7 mouse cellular contexts compared by ENCODE assay signal in the genomic region with DNA sequence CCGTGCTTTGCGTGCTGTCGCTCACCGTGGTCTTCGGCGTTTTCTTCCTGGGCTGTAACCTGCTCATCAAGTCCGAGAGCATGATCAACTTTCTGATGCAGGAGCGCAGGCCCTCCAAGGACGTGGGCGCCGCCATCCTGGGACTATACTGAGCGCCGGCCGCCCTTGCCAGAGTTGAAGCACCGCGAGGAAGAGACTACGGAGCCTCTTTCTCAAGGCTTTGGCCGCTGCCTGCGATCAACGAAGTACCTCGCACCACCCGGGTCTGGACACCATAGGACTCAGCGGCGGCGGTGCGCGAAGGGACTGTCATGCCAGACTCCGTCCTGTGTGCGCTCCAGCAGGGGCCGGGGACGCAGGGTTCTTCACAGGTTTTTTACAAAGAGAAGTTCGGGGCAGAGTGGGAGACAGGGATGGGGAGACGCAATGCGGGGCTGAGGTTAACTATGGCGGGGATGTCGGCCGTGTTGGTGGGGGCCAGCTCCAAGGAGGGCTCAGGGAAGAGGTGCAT. TPM values are rescaled to one million over a fixed set of nuclear protein-coding genes. Genes with fewer than 3 reads are reported as not detected.
A peak's percentile ranks its signal among the peaks of the same experiment; 100 is the strongest.
DNase-seq lines count a peak whose midpoint lies in the region; ATAC-seq and TF ChIP-seq lines count a peak whose summit lies in the region.

No protein-coding gene starts in this region.

- H3K4me3 ChIP-seq in lung, embryonic 16.5 days (ENCODE audit: low read length) = peak overlapping the region; percentile 40
- peak overlapping the region; percentile 42 for H3K4me3 ChIP-seq in embryonic facial prominence, embryonic 15.5 days (replicated peaks)
- H3K4me3 ChIP-seq in intestine, postnatal 0 days (ENCODE audit: low read depth, low read length) = peak overlapping the region; percentile 39
- H3K4me3 ChIP-seq in olfactory bulb, adult 2 months (ENCODE audit: insufficient read depth, low read depth, low read length) = peak overlapping the region; percentile 80

- no peak overlapping the region for H3K27ac ChIP-seq in lung, embryonic 16.5 days (ENCODE audit: low read length)
- H3K27ac ChIP-seq in embryonic facial prominence, embryonic 15.5 days (replicated peaks) = no peak overlapping the region
- no peak overlapping the region for H3K27ac ChIP-seq in intestine, postnatal 0 days (ENCODE audit: low read depth, low read length)
- H3K27ac ChIP-seq in olfactory bulb, adult 2 months (ENCODE audit: insufficient read depth, low read depth, low read length) = peak overlapping the region; percentile 97

- H3K9ac ChIP-seq in lung, embryonic 16.5 days (ENCODE audit: low read length) = no peak overlapping the region
- H3K9ac ChIP-seq in embryonic facial prominence, embryonic 15.5 days = 0 out of 2 replicates have a peak overlapping the region, but pooled peaks have one; percentile 10
- H3K9ac ChIP-seq in intestine, postnatal 0 days (ENCODE audit: low read depth, low read length) = no peak overlapping the region

- DNase-seq in lung, postnatal 25 days (ENCODE audit: low spot score) = no peak
- DNase-seq in spleen, adult 12 weeks (ENCODE audit: low spot score) = no peak
- no peak for DNase-seq in left cerebral cortex, adult 8-10 months (ENCODE audit: low spot score in 2 of 2)

- no peaks in the 10 kb centered on the region for H3K36me3 ChIP-seq in lung, embryonic 16.5 days (ENCODE audit: control insufficient read depth, insufficient read depth, low read length)
- no peaks in the 10 kb centered on the region for H3K36me3 ChIP-seq in embryonic facial prominence, embryonic 15.5 days
- no peaks in the 10 kb centered on the region for H3K36me3 ChIP-seq in intestine, postnatal 0 days (ENCODE audit: control insufficient read depth, insufficient read depth)

- WGBS in lung, embryonic 16.5 days = 2% methylated on average over 37 of the region's 37 CpGs
- WGBS in embryonic facial prominence, embryonic 15.5 days = 2% methylated on average over 37 of the region's 37 CpGs
- 3% methylated on average over 37 of the region's 37 CpGs for WGBS in intestine, postnatal 0 days
- 1% methylated on average over 37 of the region's 37 CpGs for WGBS in olfactory bulb, adult 2 months

- ATAC-seq in lung, embryonic 16.5 days (ENCODE audit: low read depth) = no peak
- ATAC-seq in embryonic facial prominence, embryonic 15.5 days (ENCODE audit: insufficient number of reproducible peaks, low FRiP score, low TSS enrichment, low read depth) = no peak
- no peak for ATAC-seq in intestine, postnatal 0 days

- no peaks in the 10 kb centered on the region for H3K9me3 ChIP-seq in lung, embryonic 16.5 days (ENCODE audit: control insufficient read depth, low read length)
- no peaks in the 10 kb centered on the region for H3K9me3 ChIP-seq in embryonic facial prominence, embryonic 15.5 days (replicated peaks)
- H3K9me3 ChIP-seq in intestine, postnatal 0 days (ENCODE audit: control insufficient read depth) = no peaks in the 10 kb centered on the region

- H3K27me3 ChIP-seq in lung, embryonic 16.5 days (ENCODE audit: control insufficient read depth, insufficient read depth, low read depth, low read length) = peaks cover 48% of the 10 kb centered on the region
- peaks cover 94% of the 10 kb centered on the region for H3K27me3 ChIP-seq in embryonic facial prominence, embryonic 15.5 days
- peaks cover 40% of the 10 kb centered on the region for H3K27me3 ChIP-seq in intestine, postnatal 0 days (replicated peaks; ENCODE audit: control insufficient read depth, insufficient read depth, low read length)

- TF ChIP-seq POLR2A in olfactory bulb, adult 2 months (IDR thresholded peaks at IDR 0.05; ENCODE audit: insufficient read depth, low read depth, low read length) = no peak

- no peak for TF ChIP-seq CTCF in intestine, postnatal 0 days (IDR thresholded peaks at IDR 0.05; ENCODE audit: low read depth)
- TF ChIP-seq CTCF in olfactory bulb, adult 2 months (IDR thresholded peaks at IDR 0.05; ENCODE audit: insufficient read depth, low read depth, low read length) = no peak

- H3K4me1 ChIP-seq in lung, embryonic 16.5 days (replicated peaks; ENCODE audit: control insufficient read depth, insufficient read depth, low read length) = peaks cover 5% of the 10 kb centered on the region; the same call in 1 of the 2 replicates
- H3K4me1 ChIP-seq in embryonic facial prominence, embryonic 15.5 days = peaks cover 18% of the 10 kb centered on the region
- 0 out of 2 replicates have a peak, but pooled peaks cover 3% of the 10 kb centered on the region for H3K4me1 ChIP-seq in intestine, postnatal 0 days (replicated peaks; ENCODE audit: control insufficient read depth, insufficient read depth, low read length)
- peaks cover 42% of the 10 kb centered on the region for H3K4me1 ChIP-seq in olfactory bulb, adult 2 months (ENCODE audit: control insufficient read depth, insufficient read depth, low read length)

- peak overlapping the region; percentile 56 for H3K4me2 ChIP-seq in lung, embryonic 16.5 days (ENCODE audit: low read depth, low read length)
- H3K4me2 ChIP-seq in embryonic facial prominence, embryonic 15.5 days (replicated peaks) = peak overlapping the region; percentile 82
- peak overlapping the region; percentile 66 for H3K4me2 ChIP-seq in intestine, postnatal 0 days (replicated peaks; ENCODE audit: low read depth)

RNA-seq across cellular contexts. Expression of gene Rprml, which starts 0.7 kb away (rescaled TPM):
- not detected in 2 replicates for polyA plus RNA-seq in lung, embryonic 16.5 days (2015; fragmentation: Nextera tagmentation; extraction: Ambion mirVana)
- polyA plus RNA-seq in embryonic facial prominence, embryonic 15.5 days (2015; fragmentation: Nextera tagmentation; extraction: Ambion mirVana) = 0.22 and 0.32 TPM in 2 replicates
- polyA plus RNA-seq in intestine, postnatal 0 days (2015; fragmentation: Nextera tagmentation; extraction: Ambion mirVana) = 2.3 and 3.7 TPM in 2 replicates
- not detected in 2 replicates for polyA plus RNA-seq in olfactory bulb, adult 2 months (2012; ENCODE audit: insufficient read depth, insufficient read length, low replicate concordance, missing spikeins)
- 10 to 100 TPM; 61.0 to 79.5 (median 69.2) TPM for total RNA-seq in left cerebral cortex, adult 8-10 months (2022)

RNA-seq across cellular contexts. Expression of gene Lyzl6, which starts 11.3 kb away (rescaled TPM):
- not detected in 2 replicates for polyA plus RNA-seq in lung, embryonic 16.5 days (2015; fragmentation: Nextera tagmentation; extraction: Ambion mirVana)
- not detected in 2 replicates for polyA plus RNA-seq in embryonic facial prominence, embryonic 15.5 days (2015; fragmentation: Nextera tagmentation; extraction: Ambion mirVana)
- not detected in 2 replicates for polyA plus RNA-seq in intestine, postnatal 0 days (2015; fragmentation: Nextera tagmentation; extraction: Ambion mirVana)
- not detected in 2 replicates for polyA plus RNA-seq in olfactory bulb, adult 2 months (2012; ENCODE audit: insufficient read depth, insufficient read length, low replicate concordance, missing spikeins)
- under 1 TPM in 1 of 4 experiments, not detected in 3; 0.51 TPM for total RNA-seq in left cerebral cortex, adult 8-10 months (2022)

RNA-seq across cellular contexts. Expression of gene Gm884, which starts 29.1 kb away (rescaled TPM):
- not detected in 2 replicates for polyA plus RNA-seq in lung, embryonic 16.5 days (2015; fragmentation: Nextera tagmentation; extraction: Ambion mirVana)
- not detected in 2 replicates for polyA plus RNA-seq in embryonic facial prominence, embryonic 15.5 days (2015; fragmentation: Nextera tagmentation; extraction: Ambion mirVana)
- not detected in 2 replicates for polyA plus RNA-seq in intestine, postnatal 0 days (2015; fragmentation: Nextera tagmentation; extraction: Ambion mirVana)
- polyA plus RNA-seq in olfactory bulb, adult 2 months (2012; ENCODE audit: insufficient read depth, insufficient read length, low replicate concordance, missing spikeins) = not detected in 2 replicates
- under 1 TPM in 3 of 4 experiments, not detected in 1; 0.07 to 0.08 (median 0.07) TPM for total RNA-seq in left cerebral cortex, adult 8-10 months (2022)

RNA-seq across cellular contexts. Expression of gene Gosr2, which starts 47.7 kb away (rescaled TPM):
- polyA plus RNA-seq in lung, embryonic 16.5 days (2015; fragmentation: Nextera tagmentation; extraction: Ambion mirVana) = 75.8 and 79.2 TPM in 2 replicates
- polyA plus RNA-seq in embryonic facial prominence, embryonic 15.5 days (2015; fragmentation: Nextera tagmentation; extraction: Ambion mirVana) = 92.5 and 93.5 TPM in 2 replicates
- polyA plus RNA-seq in intestine, postnatal 0 days (2015; fragmentation: Nextera tagmentation; extraction: Ambion mirVana) = 106 and 113 TPM in 2 replicates
- not detected in 2 replicates for polyA plus RNA-seq in olfactory bulb, adult 2 months (2012; ENCODE audit: insufficient read depth, insufficient read length, low replicate concordance, missing spikeins)
- 10 to 100 TPM; 65.0 to 72.7 (median 68.9) TPM for total RNA-seq in left cerebral cortex, adult 8-10 months (2022)
